Mouse (Mus musculus) bone marrow, adult 2 months (tissue): ENCODE measurements around the gene Iqsec1. TPM values are rescaled to one million over a fixed set of nuclear protein-coding genes. Genes with fewer than 3 reads are reported as not detected.

Source experiments
- H3K27ac ChIP-seq: fragments of 200-500 bp; 2 replicates; pipeline ENCODE4 v1.5.1; 2012; ENCODE audit warnings: low read depth, mild to moderate bottlenecking, control low read depth, inconsistent platforms, low read length; ENCODE audit not compliant: control insufficient read depth, poor library complexity, insufficient read depth
- H3K4me1 ChIP-seq: fragments of 200-500 bp; 2 replicates; pipeline ENCODE4 v1.6.1; 2011; ENCODE audit warnings: low read length; ENCODE audit not compliant: control insufficient read depth, insufficient read depth
- H3K4me3 ChIP-seq: fragments of 200-500 bp; replicated peaks from 2 replicates; pipeline ENCODE3; 2011; ENCODE audit warnings: mild to moderate bottlenecking, low read depth, low read length, control low read depth; ENCODE audit not compliant: control insufficient read depth
- CTCF ChIP-seq: fragments of 200-500 bp; IDR thresholded peaks from 2 replicates; pipeline ENCODE4 v1.5.1; 2011; ENCODE audit warnings: low read length, control low read depth; ENCODE audit not compliant: control insufficient read depth, insufficient read depth
- POLR2A ChIP-seq: fragments of 200-500 bp; IDR thresholded peaks from 2 replicates; pipeline ENCODE4 v1.6.1; 2011; ENCODE audit warnings: low read depth, mild to moderate bottlenecking, control low read depth, low read length, borderline replicate concordance; ENCODE audit not compliant: control insufficient read depth
- WGBS: fragments of 180-500 bp; shearing (Covaris S2); methylation state at CpG from one replicate; pipeline ENCODE4 v1.1.7; 2018; 5-methylcytosine and 5-hydroxymethylcytosine counted together
- polyA plus RNA-seq: library from polyadenylated mRNA; stranded (reverse); fragments of >200 nt; gene quantifications from 2 replicates; pipeline ENCODE4 v1.2.4, GENCODE M21; 2011; ENCODE audit warnings: low replicate concordance; ENCODE audit not compliant: missing spikeins, insufficient read depth, insufficient read length

The Iqsec1 gene
- polyA plus RNA-seq, 1 experiment = 81.1 TPM

DNA sequence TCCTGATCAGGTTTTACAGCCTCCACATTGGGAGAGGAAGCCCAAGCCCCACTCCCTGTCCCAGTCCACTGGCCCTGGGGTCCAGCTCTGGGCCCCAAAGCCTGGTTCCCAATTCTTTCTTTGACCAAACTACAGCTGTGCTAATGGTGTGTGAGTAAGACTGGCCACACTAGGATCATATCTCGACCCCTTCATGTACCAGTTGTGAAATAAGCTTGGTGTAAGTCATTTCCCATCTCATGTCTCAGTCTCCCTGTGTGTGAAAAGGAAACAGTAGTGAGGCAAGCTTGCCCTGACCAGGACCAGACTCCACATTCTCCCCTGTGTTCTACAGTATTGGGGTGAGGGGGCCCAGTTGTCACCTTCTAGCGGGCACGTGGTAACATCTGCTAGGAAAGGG is 200.9 kb downstream of the Iqsec1 start:
- Histone ChIP-seq H3K4me3 (no peak overlapping the region), H3K4me1 (no peaks in the 10 kb centered on the region; the same call in 1 of the 2 replicates), H3K27ac (peak overlapping the region; percentile 69)
- TF ChIP-seq CTCF (no peak), POLR2A (no peak)
- 44% methylated on average over 3 of the region's 3 CpGs for WGBS

DNA sequence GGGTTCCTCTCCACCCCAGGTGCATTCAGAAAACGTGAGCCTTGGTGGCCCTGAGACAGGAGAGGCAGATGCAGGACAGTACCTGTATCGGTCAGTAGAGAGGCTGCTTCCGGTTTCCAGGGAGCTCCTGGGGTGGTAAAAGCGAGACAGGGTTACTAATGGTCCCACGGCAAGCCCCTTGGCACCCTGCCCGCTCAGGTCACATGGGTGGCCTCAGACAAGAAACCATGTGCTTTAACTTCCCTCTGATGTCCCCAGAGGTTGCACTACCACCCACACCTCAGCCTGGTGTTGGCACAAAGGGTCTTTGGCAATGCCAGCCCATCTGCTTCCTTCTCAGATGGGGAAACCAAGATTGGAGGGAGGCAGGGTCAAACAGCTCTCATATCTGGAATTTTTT is 201.4 kb downstream of the Iqsec1 start:
- 8% methylated on average over 6 of the region's 6 CpGs for WGBS
- Histone ChIP-seq H3K4me1 (no peaks in the 10 kb centered on the region; the same call in 1 of the 2 replicates), H3K4me3 (no peak overlapping the region), H3K27ac (peak overlapping the region; percentile 69; the same call in 1 of the 2 replicates)
- 0 out of 2 replicates have a peak, but pooled peaks have one; percentile 3 for TF ChIP-seq CTCF
- TF ChIP-seq POLR2A = no peak

DNA sequence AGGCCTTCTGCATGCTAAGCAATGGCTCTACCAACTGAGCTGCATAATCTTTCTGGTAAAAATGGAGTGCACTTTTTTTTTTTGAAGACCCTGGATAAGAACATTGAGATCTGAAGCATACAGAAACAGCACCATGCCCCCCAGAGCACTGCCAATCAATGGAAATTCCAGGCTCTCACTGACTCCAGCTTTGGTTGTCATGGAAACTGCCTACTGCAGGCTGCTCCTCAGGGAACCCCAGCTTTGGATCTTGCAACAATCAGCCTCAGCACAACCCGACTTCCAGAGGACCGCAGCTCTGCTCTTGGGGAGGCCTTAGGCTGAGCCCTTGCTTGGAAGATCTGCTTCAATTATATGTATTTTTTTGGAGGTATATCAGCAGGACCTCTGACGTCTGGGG is 201.9 kb downstream of the Iqsec1 start:
- 61% methylated on average over 3 of the region's 3 CpGs for whole genome bisulfite sequencing
- TF ChIP-seq CTCF = no peak
- no peak for TF ChIP-seq POLR2A
- H3K27ac ChIP-seq = no peak overlapping the region

DNA sequence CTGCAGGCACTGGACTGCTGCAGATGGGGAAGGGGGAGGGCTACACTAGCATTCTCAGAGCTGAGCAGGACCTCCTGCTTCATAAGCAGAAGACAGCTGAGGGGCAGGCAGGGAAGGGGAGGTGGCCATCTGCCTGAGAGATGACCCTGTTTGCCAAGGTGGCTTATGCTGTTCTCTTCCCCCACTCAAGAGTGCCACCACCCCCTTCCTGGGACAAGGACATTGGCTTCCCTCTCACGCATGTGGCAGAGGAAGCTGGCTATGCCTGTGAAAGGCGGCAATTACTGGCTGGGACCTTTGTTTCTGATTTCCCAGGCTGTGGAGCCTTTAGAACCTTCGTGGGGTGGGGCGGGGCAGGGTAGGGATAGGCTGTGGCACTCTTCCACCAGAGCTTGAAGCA is 204.5 kb downstream of the Iqsec1 start:
- TF ChIP-seq CTCF (no peak), POLR2A (no peak)
- WGBS = 60% methylated on average over 4 of the region's 4 CpGs
- Histone ChIP-seq H3K27ac (no peak overlapping the region), H3K4me1 (no peaks in the 10 kb centered on the region; the same call in 1 of the 2 replicates), H3K4me3 (no peak overlapping the region)

More for the DNA sequence above, 201.9 kb downstream of the Iqsec1 start:
- Histone ChIP-seq H3K4me1 (no peaks in the 10 kb centered on the region; the same call in 1 of the 2 replicates), H3K4me3 (no peak overlapping the region)

DNA sequence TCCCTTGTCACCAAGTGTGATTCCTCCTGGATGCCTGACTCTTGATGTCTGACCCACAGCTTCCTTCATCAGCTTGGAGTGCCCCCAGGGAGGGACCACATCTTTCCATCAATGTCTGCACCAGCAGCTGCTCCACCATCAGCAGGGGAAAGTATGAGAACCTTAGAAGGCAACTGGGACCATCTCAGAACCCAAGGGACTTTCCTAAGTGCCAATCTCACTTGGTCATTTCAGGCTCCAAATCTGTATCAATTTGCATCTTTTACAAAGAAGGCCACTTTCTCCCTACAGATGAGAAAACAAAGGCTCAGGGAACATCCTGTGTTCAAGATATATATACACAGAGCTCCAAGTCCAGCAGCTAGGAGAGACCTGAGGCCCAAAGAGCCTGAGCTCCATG is 205.3 kb downstream of the Iqsec1 start:
- H3K27ac ChIP-seq = no peak overlapping the region
- TF ChIP-seq POLR2A (no peak), CTCF (no peak)
- H3K4me3 ChIP-seq = no peak overlapping the region
- no peaks in the 10 kb centered on the region; the same call in 1 of the 2 replicates for H3K4me1 ChIP-seq

DNA sequence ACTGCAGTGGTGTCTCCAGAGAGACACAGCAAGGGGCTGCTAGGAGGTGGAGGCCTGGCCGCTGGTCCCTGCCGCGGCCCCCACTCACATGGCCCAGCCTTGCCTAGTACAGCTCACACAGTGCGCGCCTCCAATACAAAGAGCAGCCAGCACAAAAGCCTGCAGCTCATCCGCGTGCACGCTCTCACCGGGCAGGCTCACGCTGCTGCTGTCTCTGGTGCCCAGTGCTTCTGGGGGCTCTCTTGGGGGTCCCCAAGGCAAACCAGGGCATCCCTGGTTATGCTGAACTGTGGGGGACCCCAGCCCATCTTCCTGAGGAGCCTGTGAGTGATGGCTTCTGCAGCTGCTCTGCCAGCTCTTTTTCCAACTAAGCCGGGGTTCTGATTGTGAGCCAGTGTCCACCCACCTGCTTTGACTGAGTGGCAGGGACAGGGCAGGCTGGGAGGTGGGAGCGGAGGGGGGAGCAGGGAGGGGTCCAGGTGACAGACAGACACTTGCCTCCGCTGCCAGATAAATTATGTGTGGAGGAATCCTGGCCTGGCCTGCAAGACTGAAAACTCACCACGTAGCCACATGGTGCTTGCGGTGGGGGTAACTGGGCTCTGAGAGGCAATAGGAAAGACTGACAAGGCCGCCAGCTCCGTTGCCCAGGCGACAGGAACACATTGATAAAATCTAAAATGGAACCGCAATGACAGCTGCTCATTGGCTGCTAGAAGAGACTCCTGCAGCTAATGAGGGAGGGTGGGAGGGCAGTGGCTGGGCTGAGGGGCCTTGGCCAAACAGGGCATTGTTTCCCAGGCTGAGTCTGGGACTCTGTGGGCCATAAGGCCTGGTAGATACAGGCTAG is 206.3 kb downstream of the Iqsec1 start:
- Histone ChIP-seq H3K4me1 (no peaks in the 10 kb centered on the region; the same call in 1 of the 2 replicates), H3K4me3 (no peak overlapping the region), H3K27ac (no peak overlapping the region)
- TF ChIP-seq POLR2A (no peak), CTCF (no peak)
- 62% methylated on average over 19 of the region's 19 CpGs for WGBS

DNA sequence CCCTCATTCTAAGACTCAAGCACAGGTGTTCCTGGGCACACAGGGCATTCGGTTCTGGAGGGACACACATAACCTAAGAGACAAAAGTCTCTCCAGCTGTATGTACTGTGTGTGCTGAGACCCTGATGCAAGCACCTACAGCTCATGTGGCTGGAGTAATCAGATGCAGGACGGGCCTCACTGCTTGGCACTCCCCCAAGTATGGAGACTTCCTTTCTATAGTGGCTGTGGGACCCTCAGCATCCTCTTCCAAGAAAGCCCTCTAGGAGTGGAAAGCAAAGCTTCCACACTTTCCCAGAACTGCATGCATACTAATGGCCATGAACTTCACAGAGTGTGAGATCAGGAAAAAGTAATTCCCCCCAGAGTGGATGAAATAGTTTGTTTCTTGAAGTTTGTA is 208.0 kb downstream of the Iqsec1 start:
- no peaks in the 10 kb centered on the region; the same call in 1 of the 2 replicates for H3K4me1 ChIP-seq
- no peak overlapping the region for H3K4me3 ChIP-seq
- no peak for TF ChIP-seq POLR2A
- TF ChIP-seq CTCF = no peak
- 30% methylated on average over 2 of the region's 2 CpGs for WGBS
- no peak overlapping the region for H3K27ac ChIP-seq

DNA sequence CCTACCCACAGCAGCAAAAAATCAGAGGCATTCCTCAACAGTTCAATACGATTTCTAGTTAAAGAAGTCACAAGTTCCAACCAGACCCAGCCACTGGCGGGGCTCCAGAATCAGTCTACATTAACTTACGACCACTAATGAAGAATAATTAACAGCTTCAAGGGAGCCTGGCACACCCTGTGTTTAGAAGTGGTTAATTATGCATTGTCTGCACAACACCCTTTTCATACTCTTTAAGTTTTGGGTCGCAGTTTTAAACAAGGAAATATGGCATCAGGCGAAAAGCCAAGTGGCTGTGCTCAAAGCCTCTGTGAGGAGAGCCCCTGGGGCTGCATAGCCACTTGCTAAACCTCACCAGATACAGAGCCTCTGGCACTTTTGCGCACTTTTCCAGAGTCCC is 209.6 kb downstream of the Iqsec1 start:
- Histone ChIP-seq H3K27ac (no peak overlapping the region), H3K4me3 (no peak overlapping the region), H3K4me1 (no peaks in the 10 kb centered on the region; the same call in none of the 2 replicates)
- TF ChIP-seq POLR2A (no peak), CTCF (no peak)
- WGBS = 69% methylated on average over 6 of the region's 6 CpGs
